Comparison of ENCODE assay signal across 17 mouse cellular contexts in the genomic region with DNA sequence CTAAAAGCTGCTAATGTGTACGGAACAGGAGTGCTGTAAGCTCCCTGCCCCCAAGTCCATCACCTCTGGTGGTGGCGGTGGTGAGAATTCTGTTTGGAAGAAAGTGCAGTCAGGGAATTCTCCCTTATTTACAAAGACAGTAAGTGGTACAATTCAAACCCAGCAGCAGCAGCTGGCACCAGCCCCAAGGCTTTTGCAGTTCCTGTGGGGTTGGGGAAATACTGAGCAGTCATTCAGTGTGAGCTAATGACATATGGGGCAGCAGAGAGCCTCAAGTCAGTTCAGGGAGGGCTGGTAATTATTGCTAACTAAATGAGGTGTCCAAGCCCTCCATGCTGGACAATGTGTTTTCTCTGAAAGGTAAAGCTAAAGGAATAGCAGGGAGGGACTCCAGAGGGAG.
DNase-seq lines count a peak whose midpoint lies in the region; ATAC-seq and TF ChIP-seq lines count a peak whose summit lies in the region.
"Had no signal": no experiment of that assay in that cellular context is flagged by ENCODE, and none has a peak within 500 bp of the region (broad histone marks: within the 10 kb centered on the region; RNA-seq: fewer than 3 reads in every experiment).

No protein-coding gene starts in this region.

- no peak for TF ChIP-seq POLR2A in brain, embryonic 14.5 days (IDR thresholded peaks at IDR 0.05; ENCODE audit: borderline replicate concordance, extremely low read depth, insufficient read depth, insufficient read length, poor library complexity, severe bottlenecking)

- H3K9ac ChIP-seq in forebrain, embryonic 15.5 days (replicated peaks) = no peak overlapping the region
- H3K9ac ChIP-seq: limb, embryonic 12.5 days; liver, embryonic 14.5 days had no signal

- TF ChIP-seq CTCF in brain, embryonic 14.5 days (IDR thresholded peaks at IDR 0.05; ENCODE audit: borderline replicate concordance, extremely low read depth, insufficient read depth, insufficient read length) = no peak

- no peaks in the 10 kb centered on the region for H3K27me3 ChIP-seq in forebrain, embryonic 15.5 days
- H3K27me3 ChIP-seq: limb, embryonic 12.5 days had no signal

- ATAC-seq in forebrain, embryonic 15.5 days (replicated peaks) = no peak
- ATAC-seq: forebrain, embryonic 14.5 days; intestine, postnatal 0 days; midbrain, embryonic 16.5 days had no signal

- H3K4me2 ChIP-seq in forebrain, embryonic 15.5 days (replicated peaks) = no peak overlapping the region
- H3K4me2 ChIP-seq: limb, embryonic 12.5 days had no signal

- no peaks in the 10 kb centered on the region for H3K36me3 ChIP-seq in forebrain, embryonic 15.5 days
- H3K36me3 ChIP-seq: limb, embryonic 12.5 days had no signal

- intact Hi-C loops in left cerebral cortex, postnatal 4 days (cut with DNase I) = no loop called here

- no peak overlapping the region for H3K4me3 ChIP-seq in forebrain, embryonic 15.5 days
- H3K4me3 ChIP-seq: erythroblast, embryonic 14.5 days; layer of hippocampus, adult 2 months; limb, embryonic 12.5 days had no signal

- WGBS in forebrain, embryonic 15.5 days = 54% methylated on average over 2 of the region's 2 CpGs

- H3K27ac ChIP-seq in forebrain, embryonic 15.5 days (replicated peaks) = no peak overlapping the region
- H3K27ac ChIP-seq: kidney, postnatal 0 days; layer of hippocampus, adult 2 months; limb, embryonic 12.5 days; liver, embryonic 14.5 days; stomach, postnatal 0 days had no signal

- DNase-seq in left cerebral cortex, postnatal 4 days = peak; percentile 47
- DNase-seq in left cerebral cortex, adult 11 months (ENCODE audit: low spot score) = no peak
- DNase-seq in brain, embryonic 14.5 days (ENCODE audit: low read depth) = peak; percentile 68
- DNase-seq in cerebellum, adult 9-11 months = peak; percentile 57
- peak; percentile 33 for DNase-seq in retina, embryonic 14.5 days (ENCODE audit: low spot score)
- DNase-seq in urinary bladder, postnatal 14 days (ENCODE audit: low spot score) = no peak
- DNase-seq: right cerebral cortex, postnatal 25 days had no signal

- peaks cover 10% of the 10 kb centered on the region for H3K4me1 ChIP-seq in forebrain, embryonic 15.5 days

- H3K9me3 ChIP-seq in forebrain, embryonic 15.5 days = no peaks in the 10 kb centered on the region
- H3K9me3 ChIP-seq: limb, embryonic 12.5 days had no signal

Comparison
In these comparisons a context has a peak if more than half of its experiments do, and no peak if none do; other contexts are left out.
1. DNase-seq: peak in left cerebral cortex, postnatal 4 days (single experiment), brain, embryonic 14.5 days (single experiment), cerebellum, adult 9-11 months (single experiment) and retina, embryonic 14.5 days (single experiment); none in left cerebral cortex, adult 11 months (single experiment) and urinary bladder, postnatal 14 days (single experiment).